Mouse (Mus musculus) right cerebral cortex, adult 18-20 months (tissue): ENCODE results near the gene Zfp677.
"Not testable (repeated sequence)": the region's sequence is repeated elsewhere in the genome, so short reads cannot be mapped to it uniquely, and the experiment has no call there.

Experiments
- DNase-seq: peaks from one replicate; pipeline ENCODE4 v3.0.0; 2022; ENCODE audit warnings: mixed read lengths

The Zfp677 gene

GRCm38 (mm10) chr17:21383391-21384056 lies at the start of gene Zfp677:
Zfp677 (plus strand) TSS chr17:21383748.
- DNase-seq, result peak; percentile 50

- not testable (repeated sequence) for DNase-seq
Observed at GRCm38 (mm10) chr17:21368018-21368417, 15.5 kb upstream of the Zfp677 start.

GRCm38 (mm10) chr17:21369925-21370719 lies 13.4 kb upstream of the Zfp677 start:
- DNase-seq, result no peak

- no peak for DNase-seq
Observed at GRCm38 (mm10) chr17:21375311-21375710, 8.2 kb upstream of the Zfp677 start.

- DNase-seq, result no peak
Observed at GRCm38 (mm10) chr17:21384057-21384411, 486 bp downstream of the Zfp677 start.

- peak; percentile 38 for DNase-seq
Observed at GRCm38 (mm10) chr17:21422664-21423599, 39.4 kb downstream of the Zfp677 start, which contains the start of gene Zfp54. Zfp54 (plus strand) TSS chr17:21423227.

GRCm38 (mm10) chr17:21438806-21439400 lies 55.4 kb downstream of the Zfp677 start:
- not testable (repeated sequence) for DNase-seq
